Mouse (Mus musculus): ENCODE results near the gene Btbd7.

Btbd7 gene

GRCm38 (mm10) chr12:102733381-102733780 is 144.9 kb downstream of the Btbd7 start:
- peak; percentile 87 for DNase-seq (ENCODE audit: low read depth, low spot score)

GRCm38 (mm10) chr12:102730798-102731619 is 147.3 kb downstream of the Btbd7 start:
- peak; percentile 73 for DNase-seq (ENCODE audit: low read depth, low spot score)
